Mouse (Mus musculus) megakaryocyte-erythroid progenitor cell, adult 5-6 weeks (primary cell): ENCODE measurements at regions not wholly inside any gene's neighbourhood (a gene's known extent, or its start where the extent isn't known, plus 50 kb on each side); places are given as distances from the start of the nearest gene placed in this dataset.

ENCODE experiments used
- ATAC-seq: replicated peaks from 2 replicates; pipeline ENCODE4 v1.8.0; 2016; ENCODE audit warnings: mild to moderate bottlenecking, inconsistent platforms; ENCODE audit not compliant: severe bottlenecking, poor library complexity, low FRiP score, low TSS enrichment

DNA sequence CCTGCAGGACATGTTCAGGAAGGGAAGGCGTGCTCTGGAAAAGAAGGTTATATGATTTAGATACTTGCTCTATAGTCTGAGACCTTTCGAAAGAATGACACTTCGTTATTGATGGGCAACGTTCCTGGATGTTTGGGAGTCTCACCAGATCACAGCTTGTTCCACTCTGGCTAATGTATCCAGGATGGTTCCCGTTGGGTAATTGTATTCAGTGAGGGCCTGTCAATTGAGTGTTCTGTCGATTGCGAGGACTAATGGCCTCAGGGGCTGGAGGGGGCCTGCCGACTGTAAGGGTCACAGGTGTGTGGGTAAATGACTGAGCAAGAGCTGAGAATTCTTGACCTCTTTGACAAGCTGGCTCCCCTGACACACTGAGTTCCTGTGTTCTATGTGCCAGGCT is 62.4 kb upstream of the Sdk2 start:
- no peak for ATAC-seq

DNA sequence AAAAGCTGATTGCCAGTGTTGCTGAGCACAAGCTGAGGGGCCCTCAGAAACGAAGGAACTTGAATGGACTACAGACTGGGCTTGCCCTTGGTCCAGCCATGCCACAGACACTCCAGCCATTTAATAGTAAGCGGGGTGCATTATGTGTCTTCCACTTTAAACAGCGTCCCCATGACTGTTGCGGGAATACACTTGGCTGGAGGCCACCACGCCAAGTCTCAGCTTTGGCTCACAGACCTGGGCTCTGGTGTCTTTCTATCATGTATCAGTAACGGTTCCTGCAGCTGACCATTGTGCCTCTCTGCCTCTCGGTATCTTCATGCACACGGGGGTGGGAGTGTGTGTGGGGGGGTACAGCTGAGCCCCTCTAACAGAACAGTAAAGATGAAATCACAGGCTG is 62.0 kb upstream of the Sdk2 start:
- ATAC-seq = no peak

DNA sequence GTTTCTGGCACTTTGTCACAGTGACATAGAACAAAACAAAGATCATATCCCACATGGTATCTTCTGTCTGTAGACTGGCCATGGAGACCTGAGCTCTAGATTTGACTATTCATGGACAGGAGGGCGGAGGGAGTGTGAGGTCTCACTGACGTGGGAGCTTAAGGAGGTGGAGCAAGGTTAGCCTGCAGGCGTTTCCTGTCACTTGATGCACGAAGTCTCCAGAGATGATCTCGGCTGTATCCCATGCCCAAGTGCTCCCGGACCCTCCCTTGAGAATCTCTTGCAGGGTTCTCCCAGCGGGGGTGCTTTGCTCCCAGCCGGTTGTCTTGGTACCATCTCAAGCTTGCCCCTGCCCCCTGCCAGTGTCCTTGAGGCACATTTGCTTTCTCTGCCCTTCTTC is 60.6 kb upstream of the Sdk2 start:
- no peak for ATAC-seq

DNA sequence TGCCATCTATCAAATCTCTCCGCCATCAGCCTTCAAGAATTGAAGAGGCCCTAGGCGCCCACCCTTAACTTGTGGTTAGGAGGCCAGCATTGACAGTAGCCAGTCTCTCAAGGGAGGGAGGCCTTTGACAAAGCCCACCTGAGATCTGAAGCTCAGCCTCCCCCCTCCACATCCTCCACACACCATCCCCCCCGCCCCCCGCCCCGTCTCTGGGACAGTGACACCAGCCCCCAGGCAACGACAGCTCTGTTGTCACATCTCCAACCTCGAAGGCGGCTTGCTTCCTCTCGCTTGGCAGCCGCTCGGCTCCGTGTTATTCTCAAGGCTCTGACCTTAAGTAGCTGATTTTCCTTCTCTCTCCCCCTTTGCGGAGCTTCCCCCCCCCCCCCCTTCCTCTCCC is 55.3 kb upstream of the Sdk2 start:
- no peak for ATAC-seq

DNA sequence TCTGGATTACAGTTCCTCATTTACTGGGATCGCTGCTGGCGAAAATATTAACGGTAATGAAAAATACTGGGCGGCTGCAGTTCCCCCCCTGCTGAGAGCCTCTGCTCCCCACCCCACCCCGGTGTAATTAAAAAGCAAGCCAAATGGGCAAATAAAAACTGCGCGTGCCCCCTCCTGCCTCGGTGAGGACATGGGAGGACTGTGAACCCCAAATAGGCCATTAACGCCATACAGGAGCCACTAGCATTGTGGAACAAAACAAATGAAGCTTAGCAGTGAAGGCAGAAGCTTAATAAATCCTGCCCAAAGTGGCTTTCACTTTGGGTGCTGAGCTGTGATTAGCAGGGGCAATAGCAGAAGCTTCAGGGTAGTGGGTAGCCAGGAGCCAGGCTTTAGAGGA is 52.3 kb upstream of the Sdk2 start:
- no peak for ATAC-seq
